Mouse (Mus musculus) E14TG2a.4 (cell line): ENCODE results near the gene Havcr2.

Experiments
- CTCF ChIP-seq: conservative IDR thresholded peaks from 2 replicates; pipeline ENCODE4 v1.5.1; 2014; ENCODE audit warnings: low read length
- POU5F1 ChIP-seq: IDR thresholded peaks from 2 replicates; pipeline ENCODE4 v1.6.1; 2014; ENCODE audit warnings: low read length, borderline replicate concordance

DNA sequence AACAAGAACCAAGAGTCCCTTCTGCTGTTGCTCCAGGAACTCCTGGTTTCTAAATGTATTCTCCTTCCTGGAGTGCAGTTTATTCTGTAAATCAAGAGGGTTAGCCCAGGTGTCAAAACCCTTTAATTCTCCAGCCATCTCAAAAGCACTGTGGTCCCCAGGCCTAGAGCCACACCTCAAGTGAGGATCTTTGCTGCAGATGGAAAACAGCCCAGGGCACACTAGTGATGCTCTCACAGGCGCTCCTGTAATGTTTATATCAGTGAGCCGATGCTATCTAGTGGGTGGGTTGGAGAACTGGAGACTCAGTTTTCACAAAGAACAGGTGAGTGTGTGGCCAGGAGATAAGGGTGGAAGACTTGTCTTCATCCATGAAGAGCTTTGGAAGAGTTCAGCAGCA is 69.2 kb downstream of the Havcr2 start, which contains the start of gene Gm12169:
- TF ChIP-seq CTCF (no peak), POU5F1 (no peak)
